Mouse (Mus musculus) CH12.LX (cell line): ENCODE measurements around the gene Socs1.

Source experiments
- CTCF ChIP-seq, 2 experiments: IDR thresholded peaks in 1 of 2; conservative IDR thresholded peaks in 1 of 2; 2 replicates each; pipeline ENCODE4 v1.5.1; 2011 to 2012; ENCODE audit warnings: low read depth in 2 of 2, low read length in 2 of 2, improper control_type of control experiment in 1 of 2, inconsistent platforms in 1 of 2, mild to moderate bottlenecking in 1 of 2, moderate library complexity in 1 of 2
- E2F4 ChIP-seq: IDR thresholded peaks from 2 replicates; pipeline ENCODE4 v1.6.1; 2011; ENCODE audit warnings: low read depth, low read length, improper control_type of control experiment; ENCODE audit not compliant: insufficient replicate concordance
- EP300 ChIP-seq: IDR thresholded peaks from 2 replicates; pipeline ENCODE4 v1.6.1; 2011; ENCODE audit warnings: low read length, improper control_type of control experiment
- ETS1 ChIP-seq: conservative IDR thresholded peaks from 2 replicates; pipeline ENCODE4 v1.6.1; 2012; ENCODE audit warnings: low read depth, mild to moderate bottlenecking, inconsistent platforms, low read length, improper control_type of control experiment, moderate library complexity
- HCFC1 ChIP-seq: IDR thresholded peaks from 2 replicates; pipeline ENCODE4 v1.6.1; 2012; ENCODE audit warnings: low read depth, mild to moderate bottlenecking, inconsistent platforms, low read length, improper control_type of control experiment
- JUND ChIP-seq: conservative IDR thresholded peaks from 2 replicates; pipeline ENCODE4 v1.6.1; 2011; ENCODE audit warnings: low read depth, low read length, improper control_type of control experiment
- MAZ ChIP-seq: IDR thresholded peaks from 2 replicates; pipeline ENCODE4 v1.6.1; 2012; ENCODE audit warnings: low read depth, mild to moderate bottlenecking, inconsistent platforms, low read length, improper control_type of control experiment, moderate library complexity
- MEF2A ChIP-seq: IDR thresholded peaks from 2 replicates; pipeline ENCODE4 v1.6.1; 2014; ENCODE audit warnings: low read depth, mild to moderate bottlenecking, inconsistent platforms, low read length, improper control_type of control experiment, borderline replicate concordance
- POLR2A ChIP-seq: IDR thresholded peaks from 2 replicates; pipeline ENCODE4 v1.6.1; 2011; ENCODE audit warnings: low read depth, mild to moderate bottlenecking, improper control_type of control experiment, low read length
- RCOR1 ChIP-seq: conservative IDR thresholded peaks from 2 replicates; pipeline ENCODE4 v1.6.1; 2012; ENCODE audit warnings: low read depth, mild to moderate bottlenecking, inconsistent platforms, low read length, improper control_type of control experiment
- USF1 ChIP-seq: IDR thresholded peaks from 2 replicates; pipeline ENCODE4 v1.6.1; 2014; ENCODE audit warnings: low read depth, mild to moderate bottlenecking, inconsistent platforms, low read length, improper control_type of control experiment
- ZC3H11A ChIP-seq: IDR thresholded peaks from 2 replicates; pipeline ENCODE4 v1.6.1; 2012; ENCODE audit warnings: low read depth, mild to moderate bottlenecking, inconsistent platforms, low read length, improper control_type of control experiment
- ZMIZ1 ChIP-seq: IDR thresholded peaks from 2 replicates; pipeline ENCODE4 v1.6.1; 2012; ENCODE audit warnings: low read depth, mild to moderate bottlenecking, inconsistent platforms, low read length, improper control_type of control experiment
- ZNF384 ChIP-seq: IDR thresholded peaks from 2 replicates; pipeline ENCODE4 v1.6.1; 2012; ENCODE audit warnings: low read depth, low read length, improper control_type of control experiment, inconsistent platforms

- TF ChIP-seq HCFC1 = no peak
- TF ChIP-seq CTCF (conservative IDR thresholded peaks at IDR 0.05 in 1 of 2, IDR thresholded peaks at IDR 0.05 in 1 of 2; ENCODE audit: low read depth in 2 of 2, low read length in 2 of 2) = no peak
- no peak for TF ChIP-seq ZMIZ1
- 0 out of 2 replicates have a peak, but pooled peaks have one; percentile 17 for TF ChIP-seq ETS1
- no peak for TF ChIP-seq JUND
- no peak for TF ChIP-seq EP300
- no peak for TF ChIP-seq MEF2A
- TF ChIP-seq ZNF384 = no peak
- no peak for TF ChIP-seq POLR2A
- no peak for TF ChIP-seq ZC3H11A
- TF ChIP-seq RCOR1 = no peak
- TF ChIP-seq USF1 = no peak
- TF ChIP-seq MAZ = no peak
- no peak for TF ChIP-seq E2F4
Measured at GRCm38 (mm10) chr16:10739854-10740398, 45.4 kb downstream of the Socs1 start.
